Mouse (Mus musculus) lung, adult 2 months (tissue): Measurements from ENCODE around the gene Fam199x.

Experiments used
- CTCF ChIP-seq: fragments of 200-500 bp; IDR thresholded peaks from 2 replicates; pipeline ENCODE4 v1.5.1; 2011; ENCODE audit warnings: mild to moderate bottlenecking, low read length, control low read depth; ENCODE audit not compliant: insufficient read depth
- POLR2A ChIP-seq: fragments of 200-500 bp; IDR thresholded peaks from 2 replicates; pipeline ENCODE4 v1.6.1; 2011; ENCODE audit warnings: low read depth, mild to moderate bottlenecking, control low read depth, low read length, borderline replicate concordance; ENCODE audit errors: extremely low read depth

DNA sequence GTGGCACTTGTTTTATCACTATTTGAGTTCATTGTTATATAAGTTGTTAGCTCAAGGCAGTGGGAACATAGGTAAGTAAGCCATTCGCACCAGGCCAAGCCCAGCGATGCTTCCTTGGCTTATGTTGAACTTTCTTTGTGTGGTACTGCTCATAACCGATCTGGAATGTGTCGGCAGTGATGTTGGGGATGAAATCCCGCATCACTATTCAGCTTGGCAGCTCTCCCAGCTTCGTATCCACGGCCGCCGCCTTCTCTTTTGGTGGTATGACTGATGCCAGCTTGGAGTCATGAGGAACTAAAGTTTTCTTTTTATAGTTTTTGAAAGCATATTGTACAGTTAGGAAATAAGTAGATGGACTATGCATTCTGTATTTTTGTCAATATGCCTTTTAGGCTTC, 13.8 kb downstream of the Fam199x start:
- TF ChIP-seq POLR2A (no peak), CTCF (no peak)
